Mouse (Mus musculus): Measurements from ENCODE around the gene Lmbrd2. TPM values are rescaled to one million over a fixed set of nuclear protein-coding genes. Genes with fewer than 3 reads are reported as not detected.

The Lmbrd2 gene
- polyA plus RNA-seq, 1 experiment: 4.7 TPM

- TF ChIP-seq POLR2AphosphoS2 (IDR thresholded peaks at IDR 0.05; ENCODE audit: insufficient read length, low read depth): no peak
- TF ChIP-seq CEBPB (IDR thresholded peaks at IDR 0.05; ENCODE audit: insufficient read depth, poor library complexity, severe bottlenecking): no peak
- TF ChIP-seq MYOG (IDR thresholded peaks at IDR 0.05; ENCODE audit: control insufficient read depth in 1 of 3, insufficient read depth in 1 of 3, insufficient read length in 2 of 3, low read depth in 2 of 3): no peak
- TF ChIP-seq E2F4 (IDR thresholded peaks at IDR 0.05; ENCODE audit: insufficient read depth): no peak
- no peak for TF ChIP-seq TCF3 (IDR thresholded peaks at IDR 0.05; ENCODE audit: insufficient read length, low read depth)
- H3K36me3 ChIP-seq (ENCODE audit: control insufficient read depth, insufficient read depth): no peaks in the 10 kb centered on the region
- no peaks in the 10 kb centered on the region for H3K27me3 ChIP-seq (ENCODE audit: control insufficient read depth, insufficient read depth, insufficient read length)
- no peaks in the 10 kb centered on the region for H3K79me2 ChIP-seq (ENCODE audit: control insufficient read depth, insufficient read depth)
- H3ac ChIP-seq (ENCODE audit: control insufficient read depth, insufficient read length): no peak overlapping the region
- H3K4me3 ChIP-seq: no peak overlapping the region
- H3K4me2 ChIP-seq (ENCODE audit: low read depth): no peak overlapping the region
Observed at GRCm38 (mm10) chr15:9100446-9101077, 39.8 kb upstream of the Lmbrd2 start.

- no peaks in the 10 kb centered on the region for H3K27me3 ChIP-seq (ENCODE audit: control insufficient read depth, insufficient read depth, insufficient read length)
- H3K4me2 ChIP-seq (ENCODE audit: low read depth): no peak overlapping the region
- TF ChIP-seq MAX (IDR thresholded peaks at IDR 0.05; ENCODE audit: low read depth) (no peak), TCF12 (IDR thresholded peaks at IDR 0.05; ENCODE audit: insufficient read depth, poor library complexity, severe bottlenecking) (no peak), SRF (IDR thresholded peaks at IDR 0.05; ENCODE audit: control insufficient read depth, insufficient read length, low read depth) (no peak), MYOD1 (IDR thresholded peaks at IDR 0.05; ENCODE audit: control insufficient read depth in 1 of 3, insufficient read length in 2 of 3, low read depth in 2 of 3) (no peak), POLR2AphosphoS2 (IDR thresholded peaks at IDR 0.05; ENCODE audit: insufficient read length, low read depth) (no peak), CEBPB (IDR thresholded peaks at IDR 0.05; ENCODE audit: insufficient read depth, poor library complexity, severe bottlenecking) (no peak), MYOG (IDR thresholded peaks at IDR 0.05; ENCODE audit: control insufficient read depth in 1 of 3, insufficient read depth in 1 of 3, insufficient read length in 2 of 3, low read depth in 2 of 3) (no peak), USF1 (IDR thresholded peaks at IDR 0.05; ENCODE audit: low read depth) (no peak), REST (IDR thresholded peaks at IDR 0.05; ENCODE audit: insufficient read depth, insufficient read length) (no peak), TCF3 (IDR thresholded peaks at IDR 0.05; ENCODE audit: insufficient read length, low read depth) (no peak), E2F4 (IDR thresholded peaks at IDR 0.05; ENCODE audit: insufficient read depth) (no peak), POLR2A (IDR thresholded peaks at IDR 0.05; ENCODE audit: insufficient read length, low read depth) (no peak)
- H3K36me3 ChIP-seq (ENCODE audit: control insufficient read depth, insufficient read depth): peaks cover 24% of the 10 kb centered on the region
- H3K4me3 ChIP-seq: no peak overlapping the region
- no peaks in the 10 kb centered on the region for H3K79me2 ChIP-seq (ENCODE audit: control insufficient read depth, insufficient read depth)
- no peak overlapping the region for H3ac ChIP-seq (ENCODE audit: control insufficient read depth, insufficient read length)
Observed at GRCm38 (mm10) chr15:9106303-9107074, 33.9 kb upstream of the Lmbrd2 start.

GRCm38 (mm10) chr15:9110526-9111347 lies 29.6 kb upstream of the Lmbrd2 start:
- H3ac ChIP-seq (ENCODE audit: control insufficient read depth, insufficient read length): no peak overlapping the region
- peaks cover 64% of the 10 kb centered on the region for H3K36me3 ChIP-seq (ENCODE audit: control insufficient read depth, insufficient read depth)
- H3K79me2 ChIP-seq (ENCODE audit: control insufficient read depth, insufficient read depth): no peaks in the 10 kb centered on the region
- H3K4me3 ChIP-seq: no peak overlapping the region
- H3K27me3 ChIP-seq (ENCODE audit: control insufficient read depth, insufficient read depth, insufficient read length): no peaks in the 10 kb centered on the region
- TF ChIP-seq TCF12 (IDR thresholded peaks at IDR 0.05; ENCODE audit: insufficient read depth, poor library complexity, severe bottlenecking) (no peak), REST (IDR thresholded peaks at IDR 0.05; ENCODE audit: insufficient read depth, insufficient read length) (no peak), POLR2AphosphoS2 (IDR thresholded peaks at IDR 0.05; ENCODE audit: insufficient read length, low read depth) (no peak), MYOG (IDR thresholded peaks at IDR 0.05; ENCODE audit: control insufficient read depth in 1 of 3, insufficient read depth in 1 of 3, insufficient read length in 2 of 3, low read depth in 2 of 3) (no peak), POLR2A (IDR thresholded peaks at IDR 0.05; ENCODE audit: insufficient read length, low read depth) (no peak), CEBPB (IDR thresholded peaks at IDR 0.05; ENCODE audit: insufficient read depth, poor library complexity, severe bottlenecking) (no peak), MAX (IDR thresholded peaks at IDR 0.05; ENCODE audit: low read depth) (no peak), TCF3 (IDR thresholded peaks at IDR 0.05; ENCODE audit: insufficient read length, low read depth) (no peak), SRF (IDR thresholded peaks at IDR 0.05; ENCODE audit: control insufficient read depth, insufficient read length, low read depth) (no peak), USF1 (IDR thresholded peaks at IDR 0.05; ENCODE audit: low read depth) (no peak), E2F4 (IDR thresholded peaks at IDR 0.05; ENCODE audit: insufficient read depth) (no peak), MYOD1 (IDR thresholded peaks at IDR 0.05; ENCODE audit: control insufficient read depth in 1 of 3, insufficient read length in 2 of 3, low read depth in 2 of 3) (no peak)
- no peak overlapping the region for H3K4me2 ChIP-seq (ENCODE audit: low read depth)

GRCm38 (mm10) chr15:9111648-9112047 lies 28.7 kb upstream of the Lmbrd2 start:
- Histone ChIP-seq H3K79me2 (ENCODE audit: control insufficient read depth, insufficient read depth) (no peaks in the 10 kb centered on the region), H3ac (ENCODE audit: control insufficient read depth, insufficient read length) (no peak overlapping the region), H3K27me3 (ENCODE audit: control insufficient read depth, insufficient read depth, insufficient read length) (no peaks in the 10 kb centered on the region), H3K4me2 (ENCODE audit: low read depth) (no peak overlapping the region), H3K4me3 (no peak overlapping the region), H3K36me3 (ENCODE audit: control insufficient read depth, insufficient read depth) (peaks cover 73% of the 10 kb centered on the region)
- TF ChIP-seq CEBPB (IDR thresholded peaks at IDR 0.05; ENCODE audit: insufficient read depth, poor library complexity, severe bottlenecking) (no peak), TCF3 (IDR thresholded peaks at IDR 0.05; ENCODE audit: insufficient read length, low read depth) (no peak), TCF12 (IDR thresholded peaks at IDR 0.05; ENCODE audit: insufficient read depth, poor library complexity, severe bottlenecking) (peak; percentile 41), USF1 (IDR thresholded peaks at IDR 0.05; ENCODE audit: low read depth) (no peak), MYOD1 (IDR thresholded peaks at IDR 0.05; ENCODE audit: control insufficient read depth in 1 of 3, insufficient read length in 2 of 3, low read depth in 2 of 3) (peak; percentile 76 to 97 (median 88)), SRF (IDR thresholded peaks at IDR 0.05; ENCODE audit: control insufficient read depth, insufficient read length, low read depth) (no peak), POLR2AphosphoS2 (IDR thresholded peaks at IDR 0.05; ENCODE audit: insufficient read length, low read depth) (no peak), POLR2A (IDR thresholded peaks at IDR 0.05; ENCODE audit: insufficient read length, low read depth) (no peak), MAX (IDR thresholded peaks at IDR 0.05; ENCODE audit: low read depth) (no peak), REST (IDR thresholded peaks at IDR 0.05; ENCODE audit: insufficient read depth, insufficient read length) (no peak), E2F4 (IDR thresholded peaks at IDR 0.05; ENCODE audit: insufficient read depth) (no peak), MYOG (IDR thresholded peaks at IDR 0.05; ENCODE audit: control insufficient read depth in 1 of 3, insufficient read depth in 1 of 3, insufficient read length in 2 of 3, low read depth in 2 of 3) (peak in 2 of 3 experiments; percentile 33 to 48)
